Mouse (Mus musculus) activated CD4-positive, CD25-positive, alpha-beta regulatory T cell, adult 4 months (primary cell): Measurements from ENCODE around the gene Htra1. TPM values are rescaled to one million over a fixed set of nuclear protein-coding genes. Genes with fewer than 3 reads are reported as not detected.

Experiments
- ATAC-seq: one replicate; pipeline ENCODE4 v1.8.0; 2017
- polyA plus RNA-seq, 2 experiments: library from polyadenylated mRNA; unstranded; fragments of 100-300 nt; shearing (Covaris generic); gene quantifications; one replicate each; pipeline ENCODE4 v1.2.1; 2017

Htra1 gene
- polyA plus RNA-seq, 2 experiments from 2014 or later, result 0.21 TPM; not detected in 1

- no peak for ATAC-seq
These were observed 88.9 kb downstream of the Htra1 start for GRCm38 (mm10) chr7:131024807-131025206.

DNA sequence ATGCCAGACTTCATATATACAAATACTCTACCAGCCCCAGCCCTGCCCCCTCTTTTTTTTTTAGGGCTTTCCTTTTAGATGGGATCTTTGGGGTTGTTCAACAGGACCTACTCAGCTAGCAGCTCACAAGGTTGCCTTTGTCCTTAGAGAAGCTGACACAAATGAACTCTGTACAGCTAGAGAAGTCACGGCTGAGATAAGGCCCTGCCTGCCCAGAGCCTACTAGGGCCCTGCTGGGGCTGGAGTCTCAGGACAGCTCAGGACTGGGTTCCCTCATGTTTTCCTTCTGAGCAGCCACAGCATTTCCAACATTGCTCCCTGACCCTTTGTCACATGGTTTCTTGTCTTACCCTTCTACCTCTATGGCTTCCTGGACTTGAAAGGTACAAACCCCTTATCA lies 91.6 kb downstream of the Htra1 start:
- ATAC-seq, result no peak

DNA sequence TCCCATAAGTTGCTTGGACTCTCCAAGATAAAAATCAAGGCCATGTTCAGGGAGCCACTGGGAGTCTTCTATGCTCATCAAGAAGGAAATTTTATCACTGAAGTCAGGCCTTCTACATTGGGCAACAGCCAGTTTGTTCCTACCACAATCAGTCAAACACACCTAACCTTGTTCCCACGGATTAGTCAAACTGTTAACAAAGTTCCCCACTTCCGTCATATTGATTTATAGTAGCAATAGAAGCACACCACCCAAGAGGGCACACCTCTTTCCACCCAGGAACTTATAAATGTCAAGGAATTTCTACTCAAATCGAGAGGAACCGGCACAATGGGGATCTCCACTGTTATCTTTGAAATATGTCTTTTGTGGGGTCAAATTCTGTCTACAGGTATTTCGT lies 95.8 kb downstream of the Htra1 start, which contains the start of gene Dmbt1:
Gene Dmbt1 (plus strand): TSS at position 299 of the 400 bp plus-strand sequence.
- ATAC-seq, result no peak

Other genes with a start within 250 kb of the Htra1 start
- gene Btbd16, start 162.0 kb upstream of the Htra1 start, polyA plus RNA-seq, result 1 to 10 TPM; 2.2 to 4.2 TPM
- gene Plekha1, start 70.4 kb upstream of the Htra1 start, polyA plus RNA-seq, result 10 to 100 TPM; 18.9 to 21.7 TPM
- not detected for gene Dmbt1, start 95.9 kb downstream of the Htra1 start, polyA plus RNA-seq
- not detected for gene 4933402N03Rik, start 210.2 kb downstream of the Htra1 start, polyA plus RNA-seq
- not detected for gene 5430419D17Rik, start 238.3 kb downstream of the Htra1 start, polyA plus RNA-seq